Mouse (Mus musculus): ENCODE results near the gene Ripply3.
A peak's percentile ranks its signal among the peaks of the same experiment; 100 is the strongest.

Gene Ripply3

GRCm38 (mm10) chr16:94327781-94328711 lies at the start of gene Ripply3:
TSS of gene Ripply3 (plus strand) at chr16:94328420.
- no peak for DNase-seq

- DNase-seq: no peak
Observed at GRCm38 (mm10) chr16:94283972-94284371, 44.2 kb upstream of the Ripply3 start.

- no peak for DNase-seq
Observed at GRCm38 (mm10) chr16:94287826-94288225, 40.4 kb upstream of the Ripply3 start.

GRCm38 (mm10) chr16:94289138-94290072 lies 38.8 kb upstream of the Ripply3 start:
- DNase-seq: peak; percentile 80

GRCm38 (mm10) chr16:94290073-94290999 lies 37.9 kb upstream of the Ripply3 start:
- peak; percentile 82 for DNase-seq

- DNase-seq: no peak
Observed at GRCm38 (mm10) chr16:94291141-94291540, 37.1 kb upstream of the Ripply3 start.

GRCm38 (mm10) chr16:94298081-94298480 lies 30.1 kb upstream of the Ripply3 start:
- DNase-seq: no peak

- DNase-seq: no peak
Observed at GRCm38 (mm10) chr16:94299210-94299609, 29.0 kb upstream of the Ripply3 start.

GRCm38 (mm10) chr16:94301194-94301593 lies 27.0 kb upstream of the Ripply3 start:
- DNase-seq: no peak

GRCm38 (mm10) chr16:94301696-94302095 lies 26.5 kb upstream of the Ripply3 start:
- no peak for DNase-seq

GRCm38 (mm10) chr16:94302274-94303202 lies 25.7 kb upstream of the Ripply3 start:
- peak; percentile 68 for DNase-seq

- DNase-seq: no peak
Observed at GRCm38 (mm10) chr16:94303203-94303535, 25.1 kb upstream of the Ripply3 start.

GRCm38 (mm10) chr16:94307526-94307925 lies 20.7 kb upstream of the Ripply3 start:
- DNase-seq: no peak

- DNase-seq: no peak
Observed at GRCm38 (mm10) chr16:94307942-94308341, 20.3 kb upstream of the Ripply3 start.

- DNase-seq: no peak
Observed at GRCm38 (mm10) chr16:94309025-94309424, 19.2 kb upstream of the Ripply3 start.

- no peak for DNase-seq
Observed at GRCm38 (mm10) chr16:94311416-94311815, 16.8 kb upstream of the Ripply3 start.

GRCm38 (mm10) chr16:94311931-94312330 lies 16.3 kb upstream of the Ripply3 start:
- no peak for DNase-seq

- peak; percentile 83 for DNase-seq
Observed at GRCm38 (mm10) chr16:94312663-94313228, 15.5 kb upstream of the Ripply3 start.

GRCm38 (mm10) chr16:94313229-94314030 lies 14.8 kb upstream of the Ripply3 start, which contains the start of gene Hlcs:
TSS of gene Hlcs (minus strand) at chr16:94313571.
- DNase-seq: peak; percentile 99

GRCm38 (mm10) chr16:94314626-94315025 lies 13.6 kb upstream of the Ripply3 start:
- DNase-seq: no peak

Data from right cerebral cortex, postnatal 25 days (tissue).